Comparison of ENCODE assay signal across 1 mouse cellular context in genomic region chr6:85915539-85916513, GRCm38 (mm10).
TF ChIP-seq lines count a peak whose summit lies in the region.

Gene Nat8f1 (minus strand): TSS chr6:85915687.

TF ChIP-seq in CH12.LX, 34 proteins besides CTCF, POLR2A, EP300 and RAD21 (continued from another document):
- TF ChIP-seq MXI1 (IDR thresholded peaks at IDR 0.05; ENCODE audit: low read depth, low read length) (peak; percentile 67), TBP (conservative IDR thresholded peaks at IDR 0.05; ENCODE audit: low read depth, low read length) (peak; percentile 84), ELF1 (IDR thresholded peaks at IDR 0.05; ENCODE audit: low read depth, low read length) (peak; percentile 86), KAT2A (IDR thresholded peaks at IDR 0.05; ENCODE audit: insufficient replicate concordance, low read length) (0 out of 2 replicates have a peak, but pooled peaks have one; percentile 13)
TF ChIP-seq in CH12.LX: peak in this region for 15; not testable (repeated sequence) for 19.
